Mouse (Mus musculus) cortical plate, adult 2 months (tissue): ENCODE measurements around the gene Mroh8.

Experiments used
- CTCF ChIP-seq: fragments of 200-500 bp; IDR thresholded peaks from 2 replicates; pipeline ENCODE4 v1.5.1; 2011; ENCODE audit warnings: mild to moderate bottlenecking, control low read depth, low read length; ENCODE audit not compliant: insufficient read depth; ENCODE audit errors: extremely low read depth
- POLR2A ChIP-seq: fragments of 200-500 bp; IDR thresholded peaks from 2 replicates; pipeline ENCODE4 v1.6.1; 2011; ENCODE audit warnings: mild to moderate bottlenecking, low read length, control low read depth; ENCODE audit not compliant: insufficient read depth; ENCODE audit errors: extremely low read depth

DNA sequence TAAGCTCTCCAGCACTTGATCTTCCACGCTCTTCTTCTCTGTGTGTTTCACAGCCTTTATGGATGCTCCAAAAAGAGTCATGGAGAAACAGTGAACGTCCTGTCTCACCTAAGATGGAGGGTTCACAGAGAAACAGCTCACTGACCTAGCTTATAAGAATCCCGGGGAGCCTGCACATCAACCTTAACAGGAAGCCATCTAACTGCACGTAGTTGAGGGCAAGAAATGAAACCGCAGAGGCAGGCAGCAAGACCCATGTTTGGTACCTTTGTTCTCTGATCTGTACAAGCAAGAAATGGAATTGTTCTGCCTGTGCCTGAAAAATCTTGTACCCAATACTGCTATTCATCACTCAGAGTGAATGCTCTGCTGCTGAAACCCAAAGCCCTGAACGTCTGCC, 59.2 kb downstream of the Mroh8 start:
- TF ChIP-seq POLR2A (no peak), CTCF (no peak)
